Mouse (Mus musculus) T-helper 1 cell (primary cell): ENCODE data around the gene Ntrk2.
"Not testable (repeated sequence)": the region's sequence is repeated elsewhere in the genome, so short reads cannot be mapped to it uniquely, and the experiment has no call there.

ENCODE experiments used
- in situ Hi-C: fragments of 300-600 bp; cut with MboI, MseI; formaldehyde crosslinking; loops from one replicate; pipeline ENCODE4 v1.15.1; 2025; ENCODE audit warnings: high pct_unique_total_duplicates

Gene Ntrk2

GRCm38 (mm10) chr13:59100086-59100485 is 293.7 kb downstream of the Ntrk2 start:
- in situ Hi-C loops = no loop called here

DNA sequence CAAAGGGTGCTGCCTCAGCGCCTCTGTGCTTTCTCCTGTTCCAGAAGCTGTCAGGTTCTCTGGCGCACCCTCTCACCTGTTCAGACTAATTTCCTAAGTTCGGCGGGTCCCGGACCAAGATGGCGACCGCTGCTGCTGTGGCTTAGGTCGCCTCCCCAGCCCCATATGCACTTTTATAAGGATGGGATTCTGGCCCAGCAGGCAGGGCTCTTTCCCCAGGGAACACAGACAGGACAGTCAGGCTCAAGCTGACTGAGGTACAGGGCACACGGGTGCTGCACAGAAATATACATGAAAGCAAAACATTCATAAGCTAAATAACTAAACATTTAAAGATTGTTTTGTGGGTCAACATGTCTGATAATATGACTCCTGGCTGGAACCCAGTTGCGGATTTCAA is 301.4 kb downstream of the Ntrk2 start:
- in situ Hi-C loops = not testable (repeated sequence)

- in situ Hi-C loops = no loop called here
Observed at GRCm38 (mm10) chr13:59110107-59110506, 303.7 kb downstream of the Ntrk2 start.

DNA sequence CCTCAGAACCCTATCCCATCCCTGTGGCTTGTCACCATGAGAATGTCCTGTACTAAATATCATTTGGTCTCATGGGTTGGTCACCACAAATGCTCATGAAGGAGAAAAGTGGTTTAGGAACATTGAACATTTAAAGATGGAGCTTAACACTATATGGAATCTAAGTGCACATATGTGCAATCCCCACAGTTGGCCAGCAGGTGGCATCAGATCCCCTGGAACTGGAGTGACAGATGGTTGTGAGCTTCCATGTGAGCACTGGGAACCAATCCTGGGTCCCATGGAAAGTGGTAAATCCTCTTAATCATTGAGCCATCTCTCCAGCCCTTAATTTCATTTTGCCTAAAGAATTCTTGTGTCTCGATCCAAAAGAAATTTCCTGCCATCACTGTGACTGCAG is 308.3 kb downstream of the Ntrk2 start:
- in situ Hi-C loops = no loop called here

DNA sequence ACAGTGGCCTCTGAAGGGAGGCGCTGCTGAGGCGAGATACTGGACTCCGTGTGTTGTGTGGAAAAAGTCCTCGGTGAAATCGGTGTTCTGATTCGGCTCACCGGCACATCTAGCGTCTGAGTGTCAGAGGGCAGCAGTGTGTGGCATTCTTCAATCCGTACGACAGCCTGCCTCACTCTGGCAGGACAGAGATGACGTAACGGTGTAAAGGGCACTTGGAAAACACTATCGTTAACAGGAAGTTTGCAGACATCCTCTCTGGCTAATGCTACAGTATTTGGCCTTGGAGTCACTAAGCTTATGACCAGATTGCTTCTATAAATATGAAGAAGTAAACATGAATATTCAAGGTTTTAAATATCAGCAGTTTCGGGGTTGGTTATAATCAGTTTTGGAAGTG is 309.2 kb downstream of the Ntrk2 start:
- in situ Hi-C loops = no loop called here

- in situ Hi-C loops = no loop called here
Observed at GRCm38 (mm10) chr13:59117233-59117632, 310.9 kb downstream of the Ntrk2 start.

- in situ Hi-C loops = no loop called here
Observed at GRCm38 (mm10) chr13:59119596-59120394, 313.4 kb downstream of the Ntrk2 start.

DNA sequence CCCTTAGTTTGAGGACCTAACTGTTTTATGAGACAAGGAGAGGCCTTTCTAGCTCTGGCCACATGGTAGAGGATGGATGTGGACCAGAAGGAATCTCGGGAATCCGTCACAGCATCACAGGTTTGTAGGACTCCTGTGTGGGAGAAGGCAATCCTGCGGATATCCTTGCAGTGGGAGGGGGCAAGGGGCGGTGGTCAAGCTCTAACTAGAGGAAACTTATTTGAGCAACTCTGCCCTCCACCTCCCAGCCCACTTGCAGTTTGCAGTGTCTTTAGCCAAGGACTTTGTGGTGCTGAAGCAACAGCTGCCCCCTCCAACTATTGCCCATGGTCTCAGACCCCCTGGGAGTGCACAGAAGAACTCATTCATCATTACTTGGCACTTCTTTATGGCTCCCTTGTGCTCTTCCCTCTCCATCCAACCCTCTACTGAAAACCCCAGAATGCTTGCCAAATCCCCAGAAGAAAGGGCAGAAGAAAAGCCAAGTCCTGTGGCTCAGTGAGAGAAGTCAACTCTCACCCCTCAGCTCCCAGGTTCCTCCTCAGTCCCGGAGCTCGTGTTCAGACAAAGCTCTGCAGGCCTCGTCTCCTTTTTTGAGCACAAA is 336.9 kb downstream of the Ntrk2 start:
- in situ Hi-C loops = no loop called here

DNA sequence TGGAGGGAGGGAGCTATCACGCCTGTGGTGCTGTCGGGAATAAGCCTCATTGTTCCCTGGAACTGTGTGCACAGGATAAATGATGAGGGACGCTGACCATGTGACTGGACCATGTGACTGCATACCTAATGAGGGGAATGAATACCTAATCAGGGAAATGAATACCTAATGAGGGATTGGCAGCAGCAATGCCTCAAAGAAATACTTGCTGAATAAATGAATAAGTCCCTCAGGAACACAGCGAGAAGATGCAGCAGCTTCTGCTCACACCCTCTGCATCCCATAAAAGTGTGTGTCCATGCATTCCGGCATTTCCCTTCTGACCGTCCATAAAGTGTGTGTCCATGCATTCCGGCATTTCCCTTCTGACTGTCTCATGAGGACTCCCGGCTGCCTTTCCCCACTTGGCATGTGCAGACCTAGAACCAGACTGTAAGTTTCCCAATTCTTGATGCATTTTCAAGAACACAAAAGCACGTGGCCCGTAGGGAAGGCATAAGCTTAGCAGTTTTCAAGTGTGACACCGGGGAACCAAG is 338.0 kb downstream of the Ntrk2 start:
- in situ Hi-C loops = no loop called here

DNA sequence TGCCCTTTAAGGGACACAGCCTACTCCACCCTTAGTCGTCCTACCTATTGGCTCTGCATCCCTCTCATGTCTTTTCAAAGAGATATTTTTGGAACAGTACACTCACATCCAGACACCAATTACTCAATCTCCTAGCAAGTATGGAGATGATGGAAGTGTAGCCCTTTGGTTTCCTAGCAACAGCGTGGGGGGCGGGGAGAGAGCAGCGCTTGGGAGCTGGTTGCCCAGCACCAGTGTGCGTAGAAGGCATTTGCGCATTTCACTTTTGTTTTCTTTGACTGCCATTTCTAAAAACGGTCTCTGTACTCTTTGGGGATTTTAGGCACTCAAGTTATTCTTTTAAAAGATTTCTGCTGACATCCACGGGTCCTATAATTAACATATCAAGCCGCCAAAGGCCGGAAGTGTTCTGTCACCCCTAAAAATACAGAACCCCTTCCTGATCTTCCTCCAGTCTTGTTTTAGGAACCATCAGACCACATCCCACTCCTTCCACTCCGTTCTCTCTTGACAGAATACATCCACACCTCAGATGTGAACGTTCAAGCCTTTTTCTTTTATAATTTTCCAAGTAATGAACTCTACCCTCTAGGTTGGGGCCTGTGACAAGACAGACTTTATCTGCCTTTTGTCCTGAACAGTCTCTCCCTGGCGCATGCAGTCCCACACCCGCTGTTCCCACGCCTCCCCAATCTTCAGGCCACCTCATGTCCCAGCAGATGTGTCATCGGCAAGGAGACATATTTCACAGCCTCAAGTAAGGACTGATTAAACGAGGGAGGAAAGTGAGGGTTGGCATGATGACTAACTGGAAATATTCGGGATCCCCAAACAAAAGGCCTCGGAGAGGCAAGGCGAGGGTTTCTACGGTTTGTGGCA is 339.5 kb downstream of the Ntrk2 start:
- in situ Hi-C loops = no loop called here

DNA sequence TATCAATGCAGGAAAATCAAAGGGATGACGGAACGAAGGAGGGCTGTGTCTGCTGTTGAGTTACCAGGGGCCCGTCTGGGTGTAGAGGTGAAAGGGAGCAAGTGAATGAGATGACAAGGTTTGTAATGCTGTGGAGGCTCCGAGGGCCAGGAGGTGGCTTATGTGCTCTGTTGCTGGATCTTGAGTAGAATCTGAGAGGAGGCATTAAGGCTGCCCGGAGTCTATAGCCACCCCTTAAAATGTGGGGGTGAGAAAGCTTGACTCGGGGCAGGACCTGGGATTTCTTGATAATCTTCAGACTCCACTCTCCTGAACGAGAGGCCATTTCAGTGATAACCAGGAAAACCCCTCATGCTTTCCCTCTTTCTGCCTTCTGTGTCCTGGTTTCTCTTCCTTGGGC is 340.2 kb downstream of the Ntrk2 start:
- in situ Hi-C loops = no loop called here

DNA sequence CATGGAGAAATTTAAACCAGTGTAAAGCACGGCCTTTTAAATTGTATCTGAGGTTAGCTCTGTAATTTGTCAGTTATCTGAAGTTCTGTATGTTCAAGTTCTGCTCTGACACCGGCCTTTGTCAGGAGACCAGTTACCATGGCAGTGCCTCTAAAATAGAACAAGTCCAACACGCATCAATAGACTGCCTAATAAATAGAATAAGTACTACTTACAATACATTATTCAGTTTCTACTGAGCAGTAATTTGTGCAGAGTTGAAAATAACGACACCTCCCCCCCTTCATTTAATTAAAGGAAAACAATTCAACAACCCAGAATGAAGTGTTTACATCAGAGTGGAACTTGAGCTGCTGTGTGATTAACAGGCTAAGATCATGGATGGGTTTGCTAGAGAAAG is 341.6 kb downstream of the Ntrk2 start:
- in situ Hi-C loops = no loop called here

DNA sequence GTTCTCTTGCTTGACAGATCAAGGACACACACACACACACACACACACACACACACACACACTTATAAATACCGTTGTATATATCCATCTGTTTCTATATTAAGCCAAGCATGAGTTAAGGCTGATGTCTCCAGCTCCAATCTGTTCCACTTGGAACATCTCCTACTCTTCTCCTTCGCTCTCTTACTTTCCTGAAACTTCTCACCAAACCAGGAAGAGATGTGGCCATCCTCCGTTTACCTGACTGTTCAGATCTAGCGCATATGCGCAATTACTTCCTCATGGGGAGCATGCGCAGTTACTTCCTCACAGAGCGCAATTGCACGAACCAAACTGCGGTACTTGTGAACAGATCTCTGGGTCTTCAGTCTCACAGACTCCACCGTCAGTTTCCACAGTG is 342.4 kb downstream of the Ntrk2 start:
- in situ Hi-C loops = no loop called here

DNA sequence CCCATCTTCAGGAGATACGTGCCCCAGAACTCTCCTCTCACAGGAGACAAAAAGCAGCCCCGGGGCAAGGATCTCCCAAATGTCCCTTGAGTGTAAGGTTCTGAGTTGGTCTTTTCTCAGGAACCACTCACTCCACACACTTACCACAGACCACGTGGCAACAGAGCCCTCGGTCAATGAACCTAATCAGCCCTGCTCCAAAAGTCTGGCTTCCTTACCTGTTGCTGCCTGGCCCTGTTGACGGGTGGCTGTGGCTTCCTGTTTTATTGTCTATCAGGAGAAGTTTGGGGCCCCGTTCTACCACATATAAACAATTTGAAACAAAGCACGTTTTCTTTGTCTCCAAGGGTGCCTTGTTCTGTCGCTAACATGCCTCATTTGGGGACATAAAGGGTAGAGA is 357.6 kb downstream of the Ntrk2 start:
- in situ Hi-C loops = no loop called here

- in situ Hi-C loops = no loop called here
Observed at GRCm38 (mm10) chr13:59173840-59174239, 367.5 kb downstream of the Ntrk2 start.

GRCm38 (mm10) chr13:59176021-59176420 is 369.7 kb downstream of the Ntrk2 start:
- in situ Hi-C loops = no loop called here

DNA sequence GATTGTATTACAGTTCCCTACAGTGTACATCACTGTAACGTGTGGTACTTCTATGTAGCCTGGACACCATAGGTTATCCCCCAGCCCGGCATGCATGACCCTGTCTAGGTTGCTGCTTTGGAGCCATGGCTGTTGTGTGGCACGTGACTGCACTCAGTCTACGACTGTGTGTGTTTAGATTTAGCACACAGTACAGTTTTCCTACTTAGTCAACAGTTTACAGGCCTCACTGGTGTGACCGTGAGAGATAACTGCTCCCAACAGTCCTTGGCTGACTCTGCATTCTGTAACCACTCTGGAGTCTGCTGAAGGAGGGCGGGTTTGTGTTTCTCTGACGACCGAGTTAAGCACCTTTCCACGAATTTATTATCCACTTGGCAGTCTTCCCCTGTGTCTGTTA is 370.1 kb downstream of the Ntrk2 start:
- in situ Hi-C loops = no loop called here

DNA sequence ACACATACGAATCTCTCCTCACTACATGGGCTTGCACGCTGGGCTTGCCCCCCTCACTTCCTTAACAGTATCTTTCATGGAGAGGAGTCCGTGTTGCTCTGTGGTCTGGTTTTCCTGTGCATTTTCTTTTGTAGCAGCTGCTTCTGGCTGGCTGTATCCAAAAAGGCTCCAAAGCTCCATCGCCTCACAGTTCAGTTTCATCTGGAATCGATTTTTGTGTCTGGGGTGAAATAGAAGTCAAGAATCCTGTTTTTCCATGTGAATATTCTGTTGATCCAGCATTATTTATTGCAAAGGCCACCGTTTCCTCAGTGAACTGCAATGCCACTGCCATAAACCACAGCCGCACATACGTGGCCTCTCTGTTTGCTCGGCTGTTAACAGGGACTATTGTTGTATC is 370.6 kb downstream of the Ntrk2 start:
- in situ Hi-C loops = no loop called here

DNA sequence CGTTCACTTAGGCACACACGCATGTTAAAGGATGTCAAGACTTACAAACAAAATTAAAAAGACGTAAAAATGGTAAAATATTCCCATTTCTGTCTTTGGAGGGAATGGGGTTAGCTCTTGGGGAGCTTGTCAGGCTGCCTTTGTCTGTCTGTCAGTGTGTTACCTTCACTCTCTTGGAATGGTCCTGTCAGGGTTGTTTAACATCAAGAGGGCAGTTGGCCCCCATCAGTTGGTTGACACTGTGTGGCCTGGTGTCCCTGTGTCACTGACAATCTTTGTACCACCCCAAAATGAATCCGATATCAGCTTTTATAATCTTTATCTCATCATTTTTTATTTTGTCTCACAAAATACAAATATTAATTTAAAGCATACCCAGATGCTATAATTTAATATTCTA is 373.6 kb downstream of the Ntrk2 start:
- in situ Hi-C loops = no loop called here

GRCm38 (mm10) chr13:59180781-59181180 is 374.4 kb downstream of the Ntrk2 start:
- in situ Hi-C loops = no loop called here

DNA sequence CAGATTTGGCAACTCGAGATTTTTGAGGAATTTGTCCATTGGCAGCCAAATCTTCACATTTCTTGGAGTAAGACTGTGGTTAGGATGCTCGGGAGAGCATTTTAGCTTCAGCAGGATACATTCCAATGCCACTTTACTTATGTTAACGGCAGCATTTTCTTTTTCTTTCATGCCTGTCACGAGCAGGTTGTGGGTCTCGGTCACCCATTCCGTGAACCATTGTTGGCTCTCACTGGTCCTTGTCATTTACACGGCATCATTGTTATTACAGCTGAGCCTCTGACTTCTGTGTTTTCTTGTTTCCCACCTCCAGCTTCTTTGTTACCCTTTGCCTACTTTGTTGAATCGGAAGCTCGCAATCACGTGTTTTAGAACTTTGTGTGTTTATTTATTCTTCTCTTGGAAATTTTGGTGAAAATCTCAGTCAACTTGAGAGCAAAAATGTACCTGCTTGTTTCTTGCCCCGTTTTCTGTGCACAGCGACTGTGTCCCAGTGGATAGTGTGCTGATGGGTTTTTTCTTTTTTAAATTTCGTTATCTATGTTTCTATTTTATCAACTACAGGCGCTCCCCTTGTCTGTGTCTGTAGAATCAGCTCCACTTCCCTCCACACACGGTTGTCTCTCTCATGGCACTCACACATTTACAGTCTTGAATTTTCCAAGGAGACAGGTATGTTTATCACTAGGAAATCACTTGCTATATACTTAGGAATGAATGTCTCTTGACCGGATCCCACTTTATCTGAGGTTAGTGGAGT is 375.0 kb downstream of the Ntrk2 start:
- in situ Hi-C loops = no loop called here

GRCm38 (mm10) chr13:59182630-59183029 is 376.3 kb downstream of the Ntrk2 start:
- in situ Hi-C loops = no loop called here
